Mouse (Mus musculus) C2C12 (cell line): Measurements from ENCODE around the gene Ints14.

Experiments
- CTCF ChIP-seq: IDR thresholded peaks from one replicate; pipeline ENCODE4 v1.5.1; 2011; ENCODE audit not compliant: control insufficient read depth, insufficient read depth, insufficient read length
- FOSL1 ChIP-seq: IDR thresholded peaks from one replicate; pipeline ENCODE4 v1.8.0; 2011; ENCODE audit warnings: mild to moderate bottlenecking, low read length; ENCODE audit not compliant: poor library complexity, insufficient read depth, severe bottlenecking
- MAX ChIP-seq: IDR thresholded peaks from one replicate; pipeline ENCODE4 v1.6.1; 2011; ENCODE audit warnings: mild to moderate bottlenecking, control low read depth
- MYOD1 ChIP-seq: IDR thresholded peaks from one replicate; pipeline ENCODE4 v1.6.1; 2011; ENCODE audit warnings: low read depth; ENCODE audit not compliant: control insufficient read depth, insufficient read length
- USF1 ChIP-seq: IDR thresholded peaks from one replicate; pipeline ENCODE4 v1.6.1; 2011; ENCODE audit warnings: low read depth, mild to moderate bottlenecking, control low read depth, moderate library complexity

- TF ChIP-seq CTCF (no peak), MAX (no peak), MYOD1 (no peak), FOSL1 (no peak), USF1 (no peak)
Observed at GRCm38 (mm10) chr9:65021887-65022579, 61.3 kb downstream of the Ints14 start.
